Mouse (Mus musculus) liver, adult 2 months (tissue): ENCODE data around the gene Spred2. TPM values are rescaled to one million over a fixed set of nuclear protein-coding genes. Genes with fewer than 3 reads are reported as not detected.

Experiments used
- DNase-seq: peaks from one replicate; pipeline ENCODE4 v3.0.0-alpha.2; 2011; ENCODE audit warnings: low read depth, low spot score; ENCODE audit errors: extremely low read depth
- H3K27ac ChIP-seq: fragments of 200-500 bp; replicated peaks from 2 replicates; pipeline ENCODE4 v1.5.1; 2012; ENCODE audit warnings: low read depth, mild to moderate bottlenecking, control low read depth, inconsistent platforms, low read length; ENCODE audit not compliant: insufficient read depth
- H3K27me3 ChIP-seq: fragments of 200-500 bp; 2 replicates; pipeline ENCODE4 v1.6.1; 2012; ENCODE audit warnings: mild to moderate bottlenecking, moderate library complexity, low read length, inconsistent platforms; ENCODE audit not compliant: control insufficient read depth, insufficient read depth
- H3K36me3 ChIP-seq: fragments of 200-500 bp; 2 replicates; pipeline ENCODE4 v1.6.1; 2012; ENCODE audit warnings: low read length, inconsistent platforms; ENCODE audit not compliant: control insufficient read depth, insufficient read depth
- H3K4me1 ChIP-seq: fragments of 200-500 bp; 2 replicates; pipeline ENCODE4 v1.6.1; 2011; ENCODE audit warnings: low read length; ENCODE audit not compliant: control insufficient read depth, insufficient read depth
- H3K4me3 ChIP-seq: fragments of 200-500 bp; 2 replicates; pipeline ENCODE4 v1.5.1; 2011; ENCODE audit warnings: low read depth, mild to moderate bottlenecking, control low read depth, low read length, moderate library complexity; ENCODE audit not compliant: insufficient read depth
- H3K79me2 ChIP-seq: fragments of 200-500 bp; 2 replicates; pipeline ENCODE4 v1.6.1; 2012; ENCODE audit warnings: inconsistent platforms, mild to moderate bottlenecking, low read length, moderate library complexity; ENCODE audit not compliant: control insufficient read depth, insufficient read depth
- H3K9ac ChIP-seq: fragments of 200-500 bp; 2 replicates; pipeline ENCODE4 v1.6.1; 2012; ENCODE audit warnings: low read depth, mild to moderate bottlenecking, control low read depth, inconsistent platforms, low read length
- CTCF ChIP-seq: fragments of 200-500 bp; IDR thresholded peaks from 2 replicates; pipeline ENCODE4 v1.5.1; 2011; ENCODE audit warnings: low read depth, low read length, control low read depth
- POLR2A ChIP-seq: fragments of 200-500 bp; IDR thresholded peaks from 2 replicates; pipeline ENCODE4 v1.6.1; 2011; ENCODE audit warnings: low read length, control low read depth; ENCODE audit not compliant: insufficient read depth; ENCODE audit errors: extremely low read depth
- WGBS: fragments of 180-500 bp; shearing (Covaris S2); methylation state at CpG from one replicate; pipeline ENCODE4 v1.1.7; 2018; 5-methylcytosine and 5-hydroxymethylcytosine counted together
- polyA plus RNA-seq: library from polyadenylated mRNA; depleted of rRNA; stranded (reverse); fragments of >200 nt; gene quantifications from 2 replicates; pipeline ENCODE4 v1.2.3, GENCODE M21; 2012
- total RNA-seq: library from RNA; depleted of rRNA; stranded (reverse); fragments of >200 nt; gene quantifications from 2 replicates; pipeline ENCODE4 v1.2.3, GENCODE M21; 2014

Spred2 gene
- total and polyA plus RNA-seq, 2 experiments = 3.1 to 5.2 TPM

- peaks cover 18% of the 10 kb centered on the region for H3K4me1 ChIP-seq
- TF ChIP-seq CTCF (no peak), POLR2A (no peak)
- DNase-seq = no peak
Observed at GRCm38 (mm10) chr11:19935524-19936354, 11.6 kb downstream of the Spred2 start.

GRCm38 (mm10) chr11:19938456-19939004 is 14.4 kb downstream of the Spred2 start:
- DNase-seq = no peak
- H3K36me3 ChIP-seq = no peaks in the 10 kb centered on the region
- H3K27ac ChIP-seq = no peak overlapping the region
- TF ChIP-seq POLR2A (no peak), CTCF (no peak)
- H3K9ac ChIP-seq = no peak overlapping the region
- 97% methylated on average over 10 of the region's 10 CpGs for WGBS
- no peak overlapping the region for H3K4me3 ChIP-seq
- peaks cover 18% of the 10 kb centered on the region for H3K4me1 ChIP-seq
- H3K27me3 ChIP-seq = no peaks in the 10 kb centered on the region
- H3K79me2 ChIP-seq = peaks cover 43% of the 10 kb centered on the region

More at GRCm38 (mm10) chr11:19935524-19936354, 11.6 kb downstream of the Spred2 start:
- Histone ChIP-seq H3K36me3 (no peaks in the 10 kb centered on the region), H3K27ac (no peak overlapping the region), H3K79me2 (peaks cover 38% of the 10 kb centered on the region), H3K4me3 (no peak overlapping the region), H3K27me3 (no peaks in the 10 kb centered on the region), H3K9ac (no peak overlapping the region)
- 68% methylated on average over 7 of the region's 7 CpGs for WGBS

DNA sequence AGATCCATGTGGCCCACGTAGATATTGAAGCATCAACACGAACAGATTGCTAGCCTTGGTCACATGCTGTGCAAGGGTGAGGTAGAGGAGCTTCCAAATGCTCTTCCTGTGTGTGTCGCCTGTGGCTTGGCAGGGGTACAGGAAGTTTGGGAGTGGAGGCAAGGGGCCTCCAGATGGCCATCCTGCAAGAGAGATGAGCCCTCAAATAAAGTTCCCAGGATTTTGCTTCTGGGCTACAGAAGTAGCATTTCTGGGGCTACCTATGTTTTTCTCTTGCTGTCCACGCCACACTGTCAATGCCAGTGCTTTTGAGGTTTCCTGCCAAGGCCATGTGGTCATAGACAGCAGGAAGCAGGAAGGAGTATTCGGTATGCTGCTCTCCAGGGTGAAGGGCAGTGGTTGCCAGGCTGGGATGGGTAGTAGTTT is 15.1 kb downstream of the Spred2 start:
- H3K4me1 ChIP-seq = peaks cover 18% of the 10 kb centered on the region
- H3K9ac ChIP-seq = no peak overlapping the region
- peaks cover 51% of the 10 kb centered on the region for H3K79me2 ChIP-seq
- no peaks in the 10 kb centered on the region for H3K27me3 ChIP-seq
- H3K36me3 ChIP-seq = no peaks in the 10 kb centered on the region
- 36% methylated on average over 5 of the region's 5 CpGs for WGBS
- TF ChIP-seq CTCF (no peak), POLR2A (no peak)
- no peak overlapping the region for H3K27ac ChIP-seq
- no peak overlapping the region for H3K4me3 ChIP-seq
- DNase-seq = no peak

DNA sequence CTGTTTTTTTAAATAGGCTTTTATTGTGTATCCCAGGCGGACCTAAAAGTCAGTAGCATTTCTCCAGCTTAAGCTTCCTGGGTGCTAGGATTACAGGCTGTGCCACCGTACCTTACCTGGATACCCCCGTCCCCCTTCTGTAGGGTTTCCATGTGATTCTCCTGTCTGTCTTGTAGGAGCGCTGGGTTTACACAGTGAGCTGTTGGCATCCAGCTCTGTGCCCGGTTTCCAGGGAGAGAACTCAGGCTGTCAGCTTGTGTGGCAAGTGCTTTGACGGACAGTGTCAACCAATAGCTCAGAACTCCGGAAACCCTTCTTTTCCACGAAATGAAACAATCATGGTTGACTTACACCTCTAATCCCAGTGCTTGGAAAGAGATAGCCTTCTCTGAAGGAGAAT is 15.7 kb downstream of the Spred2 start:
- Histone ChIP-seq H3K9ac (no peak overlapping the region), H3K36me3 (no peaks in the 10 kb centered on the region), H3K79me2 (peaks cover 53% of the 10 kb centered on the region), H3K27ac (no peak overlapping the region), H3K4me1 (peaks cover 18% of the 10 kb centered on the region), H3K27me3 (no peaks in the 10 kb centered on the region), H3K4me3 (no peak overlapping the region)
- DNase-seq = no peak
- WGBS = 63% methylated on average over 8 of the region's 8 CpGs
- no peak for TF ChIP-seq POLR2A
- TF ChIP-seq CTCF = no peak

DNA sequence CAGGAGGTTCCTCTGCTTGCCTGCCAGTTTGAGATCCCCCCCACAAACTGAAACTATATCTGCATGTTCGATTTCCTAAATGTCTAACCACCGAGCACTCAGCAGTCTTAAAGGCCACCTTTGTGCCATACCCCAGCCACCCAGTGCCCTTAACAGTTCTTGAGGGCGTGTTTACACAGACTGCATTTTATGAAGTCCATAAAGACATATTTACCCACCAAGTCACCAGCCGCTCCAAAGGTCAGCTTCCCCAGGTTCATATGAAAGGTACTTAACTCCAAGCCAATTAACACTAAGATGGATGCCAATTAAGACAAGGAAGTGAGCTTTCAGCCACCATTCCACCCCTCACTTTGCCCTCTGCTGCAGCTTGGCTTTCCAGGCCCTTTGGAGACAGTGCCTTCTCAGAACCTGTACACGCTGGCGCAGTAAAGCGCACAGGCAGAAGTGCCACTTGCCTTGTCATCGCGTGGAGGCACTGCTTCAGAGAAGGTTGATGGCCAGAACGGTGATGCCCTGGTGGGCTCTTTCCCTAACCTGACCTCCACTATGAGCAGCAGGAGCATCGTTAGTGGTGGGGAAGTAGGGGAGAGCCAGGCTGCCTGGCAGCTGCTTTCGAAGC is 17.1 kb downstream of the Spred2 start:
- H3K36me3 ChIP-seq = no peaks in the 10 kb centered on the region
- H3K4me1 ChIP-seq = peaks cover 18% of the 10 kb centered on the region
- 77% methylated on average over 12 of the region's 12 CpGs for WGBS
- no peak overlapping the region for H3K9ac ChIP-seq
- H3K79me2 ChIP-seq = peaks cover 61% of the 10 kb centered on the region
- TF ChIP-seq POLR2A (no peak), CTCF (no peak)
- H3K27me3 ChIP-seq = no peaks in the 10 kb centered on the region
- DNase-seq = peak; percentile 66
- no peak overlapping the region for H3K27ac ChIP-seq
- no peak overlapping the region for H3K4me3 ChIP-seq
